Mouse (Mus musculus) spleen, adult 2 months (tissue): ENCODE measurements around the gene Aire.

Experiments used
- CTCF ChIP-seq: fragments of 200-500 bp; IDR thresholded peaks from 2 replicates; pipeline ENCODE4 v1.5.1; 2011; ENCODE audit warnings: mild to moderate bottlenecking, inconsistent platforms; ENCODE audit not compliant: insufficient read depth, insufficient read length, insufficient replicate concordance; ENCODE audit errors: extremely low read depth
- POLR2A ChIP-seq: fragments of 200-500 bp; IDR thresholded peaks from 2 replicates; pipeline ENCODE4 v1.6.1; 2011; ENCODE audit warnings: low read depth, low read length, inconsistent platforms

GRCm38 (mm10) chr10:78084073-78084472 lies 40.7 kb upstream of the Aire start:
- TF ChIP-seq CTCF (no peak), POLR2A (no peak)
